Mouse (Mus musculus) testis, postnatal 10 days (tissue): ENCODE results near the gene Usp29.
"Not testable (repeated sequence)": the region's sequence is repeated elsewhere in the genome, so short reads cannot be mapped to it uniquely, and the experiment has no call there.

Experiments used
- DNase-seq: peaks from one replicate; pipeline ENCODE4 v3.0.0; 2021; ENCODE audit warnings: low spot score

The Usp29 gene

GRCm38 (mm10) chr7:6874448-6874847 lies 144.1 kb downstream of the Usp29 start:
- DNase-seq, result no peak

DNA sequence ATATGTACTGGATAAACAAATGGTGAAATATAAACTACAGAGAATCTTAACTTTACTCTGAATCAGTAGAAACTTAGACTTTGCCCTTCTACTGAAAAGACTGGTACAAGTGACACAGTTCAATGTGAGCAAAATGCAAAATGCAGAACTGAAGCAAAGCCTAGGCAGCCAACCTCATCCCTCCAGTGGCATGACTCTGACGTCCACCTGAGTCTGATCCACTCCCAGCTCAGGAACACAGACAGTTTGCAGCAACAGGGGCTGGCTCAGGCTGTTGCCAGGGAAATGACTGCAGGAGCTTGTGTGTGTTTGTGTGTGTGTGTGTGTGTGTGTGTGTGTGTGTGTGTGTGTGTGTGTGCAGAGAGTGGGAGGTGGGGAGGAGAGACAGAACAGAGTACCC lies 147.8 kb downstream of the Usp29 start:
- no peak for DNase-seq

GRCm38 (mm10) chr7:6878849-6879248 lies 148.5 kb downstream of the Usp29 start:
- not testable (repeated sequence) for DNase-seq

GRCm38 (mm10) chr7:6879512-6880164 lies 149.3 kb downstream of the Usp29 start:
- no peak for DNase-seq

DNA sequence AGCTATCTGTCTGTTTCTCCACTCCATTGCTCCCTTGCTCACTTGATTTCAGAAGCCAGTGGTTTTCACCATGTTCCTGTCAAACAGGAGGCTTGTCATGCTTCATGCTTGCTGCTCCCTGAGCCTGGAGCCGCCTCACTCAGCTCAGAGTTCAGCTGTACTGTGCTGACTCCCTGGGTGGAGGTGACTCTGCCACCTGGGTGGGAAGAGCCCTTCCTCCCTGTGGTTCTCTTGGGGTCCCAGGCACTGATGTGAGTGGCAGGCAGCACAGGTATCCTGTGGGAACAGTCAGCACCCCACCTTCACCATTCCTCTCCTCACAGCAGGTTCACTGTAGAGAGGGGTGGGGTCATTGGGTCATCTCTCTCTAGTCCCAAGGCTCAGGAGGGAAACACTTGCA lies 150.5 kb downstream of the Usp29 start:
- not testable (repeated sequence) for DNase-seq

DNA sequence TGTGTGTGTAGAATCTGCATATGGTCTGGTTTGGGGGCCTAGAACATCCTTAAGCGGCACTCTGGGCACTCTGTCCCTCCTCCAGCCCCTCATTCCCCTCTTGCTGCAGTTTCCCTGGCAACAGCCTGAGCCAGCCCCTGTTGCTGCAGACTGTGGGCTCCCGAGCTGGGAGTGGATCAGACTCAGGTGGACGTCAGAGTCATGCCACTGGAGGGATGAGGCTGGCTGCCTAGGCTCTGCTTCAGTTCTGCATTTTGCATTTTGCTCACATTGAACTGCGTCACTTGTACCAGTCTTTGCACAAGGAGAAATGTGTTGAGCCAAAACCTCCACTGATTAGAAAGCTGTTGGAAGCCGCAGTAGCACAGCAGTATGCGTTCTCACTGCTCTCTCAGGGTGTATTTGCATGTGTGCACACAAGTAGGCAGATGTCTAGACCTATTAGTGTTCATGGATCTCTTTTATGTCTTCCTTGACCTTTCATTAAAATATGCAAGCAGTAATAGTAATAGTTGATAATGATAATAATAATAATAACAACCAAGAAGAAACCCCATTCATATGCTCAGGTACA lies 151.2 kb downstream of the Usp29 start:
- no peak for DNase-seq

DNA sequence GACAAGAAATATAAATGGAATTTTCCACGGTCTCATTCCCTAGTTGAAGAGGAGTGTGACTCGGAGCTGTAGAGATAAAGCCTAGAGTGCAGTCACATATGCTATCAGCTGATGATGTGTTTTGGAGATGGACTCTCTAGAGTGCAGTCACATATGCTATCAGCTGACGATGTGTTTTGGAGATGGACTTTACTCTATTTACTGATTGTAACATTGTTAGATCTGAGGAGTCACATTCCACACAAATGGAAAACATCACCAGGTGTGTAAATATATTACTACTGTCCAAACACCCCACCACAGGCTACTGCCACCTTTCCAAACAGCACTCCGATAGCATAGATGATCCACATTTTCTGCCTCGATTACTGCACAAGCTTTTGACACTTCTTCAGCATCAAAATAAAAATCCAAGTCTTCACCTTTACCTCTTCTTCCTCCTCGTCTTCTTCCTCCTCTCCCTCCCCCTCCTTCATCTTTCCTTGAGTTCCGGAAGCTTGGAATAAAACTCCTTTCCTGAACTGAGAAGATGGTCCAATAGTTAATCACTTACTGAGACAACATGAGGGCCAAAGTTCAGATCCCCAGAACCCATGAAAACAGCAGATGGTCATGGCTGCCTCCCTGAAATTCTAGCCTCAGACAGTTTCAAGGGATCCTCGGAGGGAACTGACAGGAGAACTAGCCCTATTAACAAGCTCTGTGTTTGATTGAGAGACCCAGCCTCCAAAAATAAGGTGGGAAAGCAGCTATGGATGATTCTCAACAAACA lies 153.2 kb downstream of the Usp29 start:
- no peak for DNase-seq

GRCm38 (mm10) chr7:6885416-6885815 lies 155.0 kb downstream of the Usp29 start:
- no peak for DNase-seq

GRCm38 (mm10) chr7:6886896-6887295 lies 156.5 kb downstream of the Usp29 start:
- DNase-seq, result no peak

DNA sequence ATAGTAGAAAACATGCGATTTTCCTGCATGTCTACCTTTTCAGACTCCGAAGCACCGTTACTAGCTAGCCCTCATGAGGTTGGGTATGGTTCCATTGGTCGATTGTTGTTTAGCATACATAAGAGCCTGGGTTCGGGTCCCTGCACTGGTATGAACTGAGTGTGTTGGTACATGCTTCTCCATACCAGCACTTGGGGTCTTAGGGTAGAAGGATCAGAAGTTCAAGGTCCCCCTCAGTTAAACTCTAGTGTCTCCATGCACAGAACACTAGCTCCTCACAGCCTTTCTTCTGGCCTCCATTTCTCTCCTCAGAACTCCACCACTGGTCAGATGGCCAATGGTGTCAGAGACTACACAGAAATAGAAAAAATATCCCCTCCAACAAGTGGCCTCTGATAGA lies 159.5 kb downstream of the Usp29 start:
- DNase-seq, result no peak

DNA sequence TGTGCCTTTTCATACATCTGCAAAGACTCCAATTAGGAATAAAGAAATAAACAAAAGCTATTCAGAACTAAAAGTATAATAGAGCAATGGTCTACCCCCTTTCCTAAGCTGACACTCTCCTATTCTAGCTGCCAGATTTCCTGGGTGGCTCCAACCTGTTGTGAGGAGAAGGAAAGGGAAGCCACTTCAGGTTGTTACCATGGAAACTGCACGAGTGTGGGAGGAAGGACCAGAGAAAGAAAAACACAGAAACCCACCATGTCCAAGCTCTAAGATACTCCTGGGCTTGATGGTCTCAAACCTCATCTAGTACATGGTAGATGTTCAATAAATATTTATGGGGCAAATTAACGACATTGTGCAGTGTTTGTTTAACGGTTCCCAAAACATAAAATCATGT lies 160.8 kb downstream of the Usp29 start:
- DNase-seq, result no peak

DNA sequence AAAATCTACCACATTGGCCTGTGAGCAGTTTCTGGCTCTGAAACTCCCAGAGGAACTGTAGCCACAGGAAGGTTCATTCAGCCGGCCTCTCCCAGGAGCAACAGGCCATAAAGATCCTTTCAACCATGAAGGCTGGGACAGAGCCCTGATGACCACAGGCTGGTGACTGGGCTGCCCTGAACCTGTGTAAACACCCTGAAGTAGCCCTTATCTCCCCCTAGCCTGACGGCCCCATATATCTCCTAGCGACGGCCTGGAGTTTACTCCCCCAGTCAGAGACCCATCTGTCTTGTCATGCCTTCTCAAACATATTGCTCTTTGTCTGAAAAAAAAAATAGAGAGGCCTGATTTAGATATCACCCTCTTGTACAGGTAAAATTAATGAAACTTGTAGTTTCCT lies 166.6 kb downstream of the Usp29 start:
- DNase-seq, result not testable (repeated sequence)

DNA sequence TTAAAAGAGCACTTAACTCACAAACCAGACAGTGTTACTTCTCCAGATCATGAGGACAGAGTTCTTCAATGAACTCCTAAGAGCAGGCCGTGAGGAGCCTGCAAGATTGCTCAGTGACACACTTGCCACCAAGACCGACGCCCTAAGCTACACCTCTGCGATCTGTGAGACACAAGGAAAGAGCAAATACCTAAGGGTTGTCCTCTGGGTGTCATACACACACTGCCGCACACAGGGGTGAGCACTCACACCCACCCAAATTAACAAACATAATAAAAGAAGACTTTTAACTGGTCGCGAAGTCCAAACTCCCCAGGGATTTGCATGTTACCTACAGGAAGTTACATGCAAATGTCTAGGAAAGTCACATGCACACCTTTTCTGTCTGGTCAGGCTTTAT lies 170.3 kb downstream of the Usp29 start:
- no peak for DNase-seq

GRCm38 (mm10) chr7:6903489-6903888 lies 173.1 kb downstream of the Usp29 start:
- no peak for DNase-seq

DNA sequence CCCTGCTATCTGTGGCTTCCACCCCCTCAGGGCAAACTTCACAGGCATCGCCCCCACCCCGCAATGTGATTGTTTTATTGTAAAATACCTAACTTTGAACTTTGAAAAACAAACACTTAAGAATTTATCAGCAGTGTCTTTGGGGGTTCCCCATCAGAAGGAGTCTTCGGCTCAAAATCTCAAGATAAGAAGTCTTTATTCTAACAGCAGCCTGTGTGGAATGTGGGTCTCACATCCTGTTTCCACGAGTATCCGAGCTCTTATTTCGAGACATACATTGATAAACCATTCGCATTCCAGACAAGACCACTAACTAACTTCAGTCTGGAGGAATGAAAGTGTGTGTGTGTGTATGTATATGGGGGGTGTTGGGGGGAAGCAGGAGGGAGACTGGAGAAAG lies 180.1 kb downstream of the Usp29 start:
- DNase-seq, result no peak

- DNase-seq, result no peak
Measured at GRCm38 (mm10) chr7:6911731-6912130, 181.4 kb downstream of the Usp29 start.

DNA sequence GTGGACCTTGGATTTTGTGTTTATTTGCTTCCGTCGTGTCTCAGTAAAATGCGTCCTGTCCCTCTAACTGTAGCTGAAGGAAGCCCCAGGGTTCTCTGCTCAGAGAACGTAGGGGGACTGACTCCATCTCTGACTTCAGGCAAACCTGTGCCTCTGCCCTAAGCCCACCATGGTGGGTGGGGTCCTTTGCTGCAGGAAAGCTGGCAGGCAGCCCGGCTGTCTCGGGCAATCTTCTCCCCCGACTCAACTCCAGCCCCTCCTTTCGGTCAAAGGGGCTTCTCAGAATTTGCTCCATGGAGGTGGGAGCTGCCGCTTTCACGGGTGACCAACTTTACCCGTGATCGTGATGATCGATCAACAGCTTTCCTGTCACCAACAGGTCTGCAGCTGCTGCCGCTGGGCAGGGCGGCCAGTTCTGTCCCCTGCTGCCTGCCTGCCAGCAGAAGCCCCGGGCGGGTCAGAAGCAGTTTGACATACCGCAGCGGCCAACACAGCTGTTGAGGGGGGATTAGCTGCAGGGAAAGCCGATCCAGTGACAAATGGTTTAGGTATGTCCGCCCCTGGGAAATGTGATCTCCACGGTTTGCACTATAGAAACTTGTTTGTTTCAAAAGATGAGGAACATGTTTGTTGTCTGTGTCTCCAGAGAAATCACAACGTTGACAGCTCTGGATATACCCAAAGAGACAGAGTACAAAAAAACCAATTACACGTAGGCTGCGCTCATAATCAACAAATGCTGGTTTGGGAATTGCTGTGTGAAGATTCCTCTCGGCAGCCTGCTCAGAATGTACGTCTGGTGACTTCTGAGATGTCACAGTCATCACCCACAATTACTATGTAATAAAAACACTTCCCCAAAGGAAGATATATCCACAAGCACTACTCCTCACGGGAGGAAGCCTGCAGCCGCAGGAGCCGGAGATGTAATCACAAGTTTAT lies 183.3 kb downstream of the Usp29 start:
- peak; percentile 58 for DNase-seq

- no peak for DNase-seq
Measured at GRCm38 (mm10) chr7:6917126-6917525, 186.7 kb downstream of the Usp29 start.

GRCm38 (mm10) chr7:6918267-6918666 lies 187.9 kb downstream of the Usp29 start:
- peak; percentile 95 for DNase-seq

DNA sequence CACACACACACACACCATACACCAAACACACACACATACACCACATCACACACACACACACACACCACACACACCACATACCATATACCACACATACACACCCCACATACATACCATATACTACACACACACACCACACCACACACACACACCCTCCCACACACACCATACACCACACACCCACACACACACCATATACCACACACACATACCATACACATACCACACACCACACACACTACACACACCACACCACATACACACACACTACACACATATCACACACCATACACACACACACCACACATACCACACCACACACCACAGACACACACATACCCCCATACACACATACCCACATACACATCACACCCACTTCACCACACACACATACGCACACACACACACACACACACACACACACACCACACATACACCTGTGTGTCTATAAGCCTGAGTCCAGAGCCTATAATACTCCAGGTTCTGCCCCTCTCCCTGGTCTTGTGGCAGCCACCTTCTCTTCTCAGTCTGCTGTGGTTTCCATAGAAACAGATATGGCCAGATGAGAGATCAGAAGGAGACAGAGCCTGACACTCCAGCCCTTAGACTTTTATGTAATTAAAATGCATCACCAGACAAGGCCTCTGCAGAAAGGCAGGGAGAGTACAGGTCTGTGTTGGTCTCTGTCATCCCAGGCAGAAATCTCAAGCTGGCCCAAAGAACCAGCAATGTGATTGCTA lies 188.9 kb downstream of the Usp29 start:
- no peak for DNase-seq

GRCm38 (mm10) chr7:6923515-6923914 lies 193.1 kb downstream of the Usp29 start:
- DNase-seq, result no peak
